Mouse (Mus musculus) bone marrow macrophage, adult 2 months (primary cell): ENCODE measurements around the gene Llgl2. TPM values are rescaled to one million over a fixed set of nuclear protein-coding genes. Genes with fewer than 3 reads are reported as not detected.

Source experiments
- H3K27ac ChIP-seq: 2 replicates; pipeline ENCODE4 v1.5.1; 2012; ENCODE audit warnings: low read depth, low read length; ENCODE audit not compliant: insufficient read depth
- H3K4me1 ChIP-seq: 2 replicates; pipeline ENCODE4 v1.6.1; 2012; ENCODE audit warnings: low read length; ENCODE audit not compliant: control insufficient read depth, insufficient read depth
- H3K4me3 ChIP-seq: 2 replicates; pipeline ENCODE4 v1.5.1; 2012; ENCODE audit warnings: mild to moderate bottlenecking, low read length, moderate library complexity; ENCODE audit not compliant: insufficient read depth
- CTCF ChIP-seq: IDR thresholded peaks from 2 replicates; pipeline ENCODE4 v1.5.1; 2012; ENCODE audit warnings: low read depth, mild to moderate bottlenecking, low read length, moderate library complexity
- POLR2A ChIP-seq: IDR thresholded peaks from 2 replicates; pipeline ENCODE4 v1.6.1; 2012; ENCODE audit warnings: mild to moderate bottlenecking, low read depth, low read length, borderline replicate concordance
- polyA plus RNA-seq: library from polyadenylated mRNA; stranded (reverse); fragments of >200 nt; gene quantifications from 2 replicates; pipeline ENCODE4 v1.2.4, GENCODE M21; 2012; ENCODE audit not compliant: missing spikeins, insufficient read depth, insufficient read length

Gene Llgl2
- polyA plus RNA-seq, 1 experiment, result 4.9 TPM

GRCm38 (mm10) chr11:115817331-115817730 lies 6.5 kb upstream of the Llgl2 start:
- H3K4me1 ChIP-seq, result peaks cover 13% of the 10 kb centered on the region
- H3K4me3 ChIP-seq, result no peak overlapping the region
- H3K27ac ChIP-seq, result no peak overlapping the region
- TF ChIP-seq POLR2A (no peak), CTCF (no peak)

GRCm38 (mm10) chr11:115819915-115820623 lies 3.8 kb upstream of the Llgl2 start:
- peaks cover 18% of the 10 kb centered on the region for H3K4me1 ChIP-seq
- no peak overlapping the region for H3K4me3 ChIP-seq
- H3K27ac ChIP-seq, result no peak overlapping the region
- TF ChIP-seq POLR2A, result no peak
- TF ChIP-seq CTCF, result no peak

- Histone ChIP-seq H3K4me3 (no peak overlapping the region), H3K27ac (no peak overlapping the region), H3K4me1 (peaks cover 14% of the 10 kb centered on the region)
- TF ChIP-seq CTCF, result no peak
- TF ChIP-seq POLR2A, result no peak
Measured at GRCm38 (mm10) chr11:115821001-115821400, 2.8 kb upstream of the Llgl2 start.

GRCm38 (mm10) chr11:115824813-115825212 lies 964 bp downstream of the Llgl2 start:
- Histone ChIP-seq H3K4me1 (peaks cover 13% of the 10 kb centered on the region), H3K27ac (no peak overlapping the region), H3K4me3 (peak overlapping the region; percentile 81)
- no peak for TF ChIP-seq CTCF
- no peak for TF ChIP-seq POLR2A

GRCm38 (mm10) chr11:115826487-115826886 lies 2.6 kb downstream of the Llgl2 start:
- no peak overlapping the region for H3K4me3 ChIP-seq
- peaks cover 7% of the 10 kb centered on the region for H3K4me1 ChIP-seq
- TF ChIP-seq POLR2A (no peak), CTCF (no peak)
- no peak overlapping the region for H3K27ac ChIP-seq

GRCm38 (mm10) chr11:115827624-115828023 lies 3.8 kb downstream of the Llgl2 start:
- H3K4me1 ChIP-seq, result peaks cover 7% of the 10 kb centered on the region
- no peak overlapping the region for H3K27ac ChIP-seq
- H3K4me3 ChIP-seq, result no peak overlapping the region
- no peak for TF ChIP-seq CTCF
- TF ChIP-seq POLR2A, result no peak

GRCm38 (mm10) chr11:115829036-115829435 lies 5.2 kb downstream of the Llgl2 start:
- no peak overlapping the region for H3K4me3 ChIP-seq
- TF ChIP-seq POLR2A (no peak), CTCF (no peak)
- H3K27ac ChIP-seq, result no peak overlapping the region
- 0 out of 2 replicates have a peak, but pooled peaks cover 3% of the 10 kb centered on the region for H3K4me1 ChIP-seq

GRCm38 (mm10) chr11:115830550-115831325 lies 6.9 kb downstream of the Llgl2 start:
- Histone ChIP-seq H3K4me1 (no peaks in the 10 kb centered on the region), H3K4me3 (no peak overlapping the region), H3K27ac (no peak overlapping the region)
- TF ChIP-seq CTCF (no peak), POLR2A (no peak)

GRCm38 (mm10) chr11:115831518-115831917 lies 7.7 kb downstream of the Llgl2 start:
- H3K27ac ChIP-seq, result no peak overlapping the region
- H3K4me3 ChIP-seq, result no peak overlapping the region

GRCm38 (mm10) chr11:115832064-115832463 lies 8.2 kb downstream of the Llgl2 start:
- H3K4me3 ChIP-seq, result no peak overlapping the region
- no peaks in the 10 kb centered on the region for H3K4me1 ChIP-seq
- H3K27ac ChIP-seq, result no peak overlapping the region
- TF ChIP-seq POLR2A (no peak), CTCF (no peak)

More at GRCm38 (mm10) chr11:115831518-115831917, 7.7 kb downstream of the Llgl2 start:
- no peaks in the 10 kb centered on the region for H3K4me1 ChIP-seq
- TF ChIP-seq CTCF, result no peak
- no peak for TF ChIP-seq POLR2A
